Mouse (Mus musculus) bone marrow macrophage, adult 2 months (primary cell): ENCODE data around the gene Ak3.

ENCODE experiments used
- CTCF ChIP-seq: IDR thresholded peaks from 2 replicates; pipeline ENCODE4 v1.5.1; 2012; ENCODE audit warnings: low read depth, mild to moderate bottlenecking, low read length, moderate library complexity
- POLR2A ChIP-seq: IDR thresholded peaks from 2 replicates; pipeline ENCODE4 v1.6.1; 2012; ENCODE audit warnings: mild to moderate bottlenecking, low read depth, low read length, borderline replicate concordance

DNA sequence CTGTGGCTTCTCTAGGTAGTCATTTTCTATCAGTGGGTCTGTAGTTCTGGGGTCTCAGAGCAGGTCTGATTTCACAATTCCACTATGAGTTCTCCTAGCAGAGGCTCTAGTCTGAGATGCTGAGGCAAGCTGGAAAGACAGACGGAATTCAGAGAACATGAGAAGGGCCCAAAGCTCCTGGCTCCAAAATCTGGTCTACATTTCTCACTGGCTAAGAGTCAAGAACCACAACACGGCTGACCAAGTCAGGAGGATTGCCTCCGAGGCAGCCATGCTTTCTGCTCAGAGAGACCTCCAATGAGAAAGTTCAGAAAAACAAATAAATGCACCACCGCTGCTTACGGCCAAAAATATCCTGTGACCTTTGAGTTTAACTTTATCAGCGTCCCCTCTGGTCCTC lies 6.8 kb upstream of the Ak3 start:
- TF ChIP-seq CTCF: no peak
- TF ChIP-seq POLR2A: no peak
